Mouse (Mus musculus): ENCODE data around the gene Psd. TPM values are rescaled to one million over a fixed set of nuclear protein-coding genes. Genes with fewer than 3 reads are reported as not detected.

Gene Psd
- polyA plus RNA-seq, 1 experiment from 2014 or later, result 146 TPM

DNA sequence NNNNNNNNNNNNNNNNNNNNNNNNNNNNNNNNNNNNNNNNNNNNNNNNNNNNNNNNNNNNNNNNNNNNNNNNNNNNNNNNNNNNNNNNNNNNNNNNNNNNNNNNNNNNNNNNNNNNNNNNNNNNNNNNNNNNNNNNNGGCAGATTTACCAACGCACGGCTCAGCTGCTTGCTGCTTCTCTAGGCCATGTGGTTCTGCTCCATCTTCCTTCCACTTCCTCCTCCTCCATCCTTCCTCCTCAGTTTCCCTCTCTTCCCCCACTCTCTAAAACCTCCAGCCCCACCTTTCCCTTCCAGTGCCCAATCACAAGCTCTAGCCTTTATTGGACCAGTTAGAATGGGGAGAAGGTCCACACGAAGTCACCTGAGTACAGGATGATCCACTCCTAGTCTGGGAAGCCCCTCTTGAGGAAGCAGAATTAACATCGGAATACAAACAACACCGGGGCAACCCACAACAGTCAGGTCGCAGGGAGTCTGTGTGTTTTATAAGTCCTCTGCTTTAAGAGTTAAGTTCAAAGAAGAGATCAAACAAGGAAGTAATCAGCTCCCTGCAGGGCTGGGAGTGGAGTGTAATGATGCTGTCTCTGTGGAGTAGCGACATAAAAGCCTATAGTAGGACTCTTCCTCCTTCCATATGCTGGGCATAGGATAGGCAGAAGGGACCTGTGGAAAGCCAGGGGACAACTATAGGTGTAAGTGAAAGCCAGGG, 17.9 kb upstream of the Psd start:
- peaks cover 5% of the 10 kb centered on the region; the same call in 1 of the 2 replicates for H3K27me3 ChIP-seq (ENCODE audit: control insufficient read depth, insufficient read depth, low read depth, low read length)
- 23% methylated on average over 7 of the region's 7 CpGs for WGBS
- H3K27ac ChIP-seq (ENCODE audit: low read length), result no peak overlapping the region

DNA sequence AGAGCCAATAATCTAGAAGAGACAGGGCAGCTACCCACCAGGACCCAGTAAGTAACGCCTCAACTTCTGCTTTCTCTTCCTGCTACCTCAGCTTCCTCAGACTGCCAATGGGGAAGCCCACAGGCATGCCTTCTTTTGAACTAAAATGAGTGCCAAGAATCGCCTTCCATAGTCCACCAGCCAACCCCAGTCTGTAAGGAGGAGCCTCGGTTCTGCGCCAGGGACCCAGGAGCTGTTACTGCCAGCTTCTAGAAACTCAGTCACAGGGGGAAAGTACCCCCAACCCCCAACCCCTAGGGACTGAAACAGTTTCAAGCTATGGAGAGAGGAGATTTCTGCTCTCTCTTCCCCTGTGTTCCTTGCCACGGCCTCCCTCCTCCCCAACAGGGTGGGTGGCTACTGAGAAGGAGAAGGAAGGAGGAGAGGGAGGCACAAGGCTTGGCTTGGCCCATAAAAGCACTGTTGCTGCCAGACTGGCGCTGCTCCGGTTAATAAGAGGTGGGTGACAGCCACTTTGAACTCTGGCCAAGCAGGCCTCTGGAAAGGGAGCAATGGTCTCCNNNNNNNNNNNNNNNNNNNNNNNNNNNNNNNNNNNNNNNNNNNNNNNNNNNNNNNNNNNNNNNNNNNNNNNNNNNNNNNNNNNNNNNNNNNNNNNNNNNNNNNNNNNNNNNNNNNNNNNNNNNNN, 12.5 kb upstream of the Psd start:
- Histone ChIP-seq H3K27me3 (ENCODE audit: control insufficient read depth, insufficient read depth, low read depth, low read length) (peaks cover 3% of the 10 kb centered on the region; the same call in 1 of the 2 replicates), H3K36me3 (ENCODE audit: control insufficient read depth, insufficient read depth, low read length) (no peaks in the 10 kb centered on the region), H3K4me2 (ENCODE audit: low read length) (peak overlapping the region; percentile 54), H3K4me1 (ENCODE audit: control insufficient read depth, insufficient read depth, low read length) (peaks cover 15% of the 10 kb centered on the region), H3K27ac (ENCODE audit: low read length) (peak overlapping the region; percentile 67), H3K9ac (ENCODE audit: low read depth, low read length) (no peak overlapping the region; the same call in 1 of the 2 replicates), H3K9me3 (replicated peaks; ENCODE audit: control insufficient read depth, low read length, poor library complexity, severe bottlenecking) (no peaks in the 10 kb centered on the region), H3K4me3 (ENCODE audit: low read depth, low read length) (no peak overlapping the region)
- ATAC-seq, result peak; percentile 19; the same call in 1 of the 2 replicates
- 77% methylated on average over 6 of the region's 7 CpGs for WGBS

More for the DNA sequence above, 17.9 kb upstream of the Psd start:
- H3K9me3 ChIP-seq (replicated peaks; ENCODE audit: control insufficient read depth, low read length, poor library complexity, severe bottlenecking), result no peaks in the 10 kb centered on the region
- H3K4me3 ChIP-seq (ENCODE audit: low read depth, low read length), result no peak overlapping the region
- H3K4me2 ChIP-seq (ENCODE audit: low read length), result no peak overlapping the region
- no peaks in the 10 kb centered on the region for H3K36me3 ChIP-seq (ENCODE audit: control insufficient read depth, insufficient read depth, low read length)
- ATAC-seq, result no peak
- no peak overlapping the region for H3K9ac ChIP-seq (ENCODE audit: low read depth, low read length)
- H3K4me1 ChIP-seq (ENCODE audit: control insufficient read depth, insufficient read depth, low read length), result peaks cover 15% of the 10 kb centered on the region

DNA sequence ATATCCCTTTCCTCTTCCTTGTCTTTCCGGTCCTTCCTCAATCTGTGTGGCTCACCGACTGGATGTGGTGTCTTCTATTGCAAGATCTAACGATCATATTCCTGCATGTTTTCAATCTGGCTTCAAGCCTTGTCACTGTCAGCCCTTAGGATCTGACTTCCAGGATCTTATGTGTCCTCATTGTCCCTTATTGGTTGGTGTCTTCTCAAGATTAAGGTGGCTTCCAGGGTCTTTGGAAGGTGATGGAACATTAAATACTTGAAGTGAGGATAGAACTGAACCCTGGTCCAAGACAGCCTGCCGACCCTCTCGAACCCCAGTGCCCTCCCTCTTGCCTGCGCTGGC, 12.0 kb upstream of the Psd start:
- ATAC-seq, result peak; percentile 52; the same call in 1 of the 2 replicates
- 53% methylated on average over 6 of the region's 6 CpGs for WGBS

DNA sequence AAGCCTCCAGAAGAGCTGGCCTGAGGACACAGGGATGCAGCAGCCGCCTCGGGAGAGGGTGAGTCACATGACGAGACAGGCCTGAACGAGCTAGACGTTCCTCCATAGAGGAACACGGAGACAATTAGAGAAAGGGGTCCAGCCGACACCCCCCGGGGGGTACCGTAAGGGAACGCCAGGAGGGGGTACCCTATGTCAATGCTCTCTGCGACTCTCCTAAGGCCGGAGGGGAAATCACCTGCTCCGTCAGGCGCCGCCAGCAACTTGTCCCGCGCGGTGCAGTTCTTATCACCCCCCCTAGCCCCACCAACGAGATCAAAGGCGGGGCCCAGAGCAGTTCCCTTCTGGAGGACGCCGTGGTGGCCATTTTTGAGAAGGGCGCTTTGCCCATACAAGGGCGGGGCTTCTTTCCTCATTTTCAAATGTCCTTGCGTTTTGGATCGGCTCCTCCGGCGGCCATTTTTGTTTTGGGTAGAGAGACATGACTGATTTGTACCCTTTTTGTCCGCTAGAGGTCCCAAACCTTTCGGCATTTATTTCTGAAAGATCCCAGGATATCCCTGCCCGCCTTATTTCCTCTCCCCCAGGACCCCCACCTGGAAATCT, 11.5 kb upstream of the Psd start, which contains the start of gene Cuedc2:
Cuedc2 (minus strand) TSS at position 372 of the 606 bp plus-strand sequence.
- Histone ChIP-seq H3K27ac (ENCODE audit: low read length) (peak within 1 kb of the TSS; percentile 83), H3K4me1 (ENCODE audit: control insufficient read depth, insufficient read depth, low read length) (peaks cover 15% of the 10 kb centered on the region), H3K36me3 (ENCODE audit: control insufficient read depth, insufficient read depth, low read length) (no peaks in the 10 kb centered on the region), H3K9ac (ENCODE audit: low read depth, low read length) (peak within 1 kb of the TSS; percentile 87), H3K27me3 (ENCODE audit: control insufficient read depth, insufficient read depth, low read depth, low read length) (peaks cover 3% of the 10 kb centered on the region; the same call in 1 of the 2 replicates), H3K4me2 (ENCODE audit: low read length) (peak within 1 kb of the TSS; percentile 79), H3K4me3 (ENCODE audit: low read depth, low read length) (peak within 1 kb of the TSS; percentile 69), H3K9me3 (replicated peaks; ENCODE audit: control insufficient read depth, low read length, poor library complexity, severe bottlenecking) (no peaks in the 10 kb centered on the region)
- 1% methylated on average over 31 of the region's 31 CpGs for WGBS
- peak; percentile 87 for ATAC-seq

More for the DNA sequence above, 12.0 kb upstream of the Psd start:
- Histone ChIP-seq H3K4me2 (ENCODE audit: low read length) (peak overlapping the region; percentile 54), H3K4me1 (ENCODE audit: control insufficient read depth, insufficient read depth, low read length) (peaks cover 15% of the 10 kb centered on the region), H3K4me3 (ENCODE audit: low read depth, low read length) (peak overlapping the region; percentile 69), H3K9me3 (replicated peaks; ENCODE audit: control insufficient read depth, low read length, poor library complexity, severe bottlenecking) (no peaks in the 10 kb centered on the region), H3K9ac (ENCODE audit: low read depth, low read length) (peak overlapping the region; percentile 57; the same call in 1 of the 2 replicates), H3K27ac (ENCODE audit: low read length) (peak overlapping the region; percentile 67), H3K36me3 (ENCODE audit: control insufficient read depth, insufficient read depth, low read length) (no peaks in the 10 kb centered on the region), H3K27me3 (ENCODE audit: control insufficient read depth, insufficient read depth, low read depth, low read length) (peaks cover 3% of the 10 kb centered on the region; the same call in 1 of the 2 replicates)

DNA sequence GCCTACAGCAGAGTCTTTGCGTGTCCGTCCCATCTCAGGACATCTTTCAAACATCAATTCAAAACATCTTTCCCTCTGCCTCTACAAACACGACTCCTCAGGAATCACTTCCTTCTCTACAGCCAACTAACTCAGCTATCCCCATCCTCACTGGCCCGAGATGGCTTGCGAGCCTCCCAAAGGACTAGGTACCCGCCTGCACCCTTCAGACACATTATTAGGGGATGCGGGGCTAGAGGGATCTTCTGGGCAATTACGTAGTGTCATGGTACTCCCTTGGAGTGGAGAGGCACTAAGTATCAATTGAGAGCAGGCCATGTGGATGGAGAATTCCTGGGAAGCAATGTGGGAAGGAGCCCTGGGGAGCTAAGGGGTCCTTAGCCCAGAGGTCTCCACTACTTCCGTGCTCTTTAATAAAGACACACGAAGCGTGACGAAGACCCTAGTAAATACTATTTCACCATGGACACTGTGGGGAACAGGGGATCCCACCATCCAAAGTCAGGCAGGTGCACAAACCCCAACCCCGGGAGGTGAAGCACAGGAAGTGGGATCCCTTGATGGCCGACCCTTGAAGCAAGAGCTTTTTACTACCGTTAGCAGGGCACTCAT, 10.9 kb upstream of the Psd start:
- Histone ChIP-seq H3K9ac (ENCODE audit: low read depth, low read length) (peak overlapping the region; percentile 87), H3K4me2 (ENCODE audit: low read length) (peak overlapping the region; percentile 79), H3K4me3 (ENCODE audit: low read depth, low read length) (peak overlapping the region; percentile 69), H3K9me3 (replicated peaks; ENCODE audit: control insufficient read depth, low read length, poor library complexity, severe bottlenecking) (no peaks in the 10 kb centered on the region), H3K36me3 (ENCODE audit: control insufficient read depth, insufficient read depth, low read length) (no peaks in the 10 kb centered on the region), H3K27ac (ENCODE audit: low read length) (peak overlapping the region; percentile 83), H3K27me3 (ENCODE audit: control insufficient read depth, insufficient read depth, low read depth, low read length) (peaks cover 3% of the 10 kb centered on the region; the same call in 1 of the 2 replicates), H3K4me1 (ENCODE audit: control insufficient read depth, insufficient read depth, low read length) (peaks cover 15% of the 10 kb centered on the region)
- WGBS, result 24% methylated on average over 15 of the region's 15 CpGs
- ATAC-seq, result no peak

DNA sequence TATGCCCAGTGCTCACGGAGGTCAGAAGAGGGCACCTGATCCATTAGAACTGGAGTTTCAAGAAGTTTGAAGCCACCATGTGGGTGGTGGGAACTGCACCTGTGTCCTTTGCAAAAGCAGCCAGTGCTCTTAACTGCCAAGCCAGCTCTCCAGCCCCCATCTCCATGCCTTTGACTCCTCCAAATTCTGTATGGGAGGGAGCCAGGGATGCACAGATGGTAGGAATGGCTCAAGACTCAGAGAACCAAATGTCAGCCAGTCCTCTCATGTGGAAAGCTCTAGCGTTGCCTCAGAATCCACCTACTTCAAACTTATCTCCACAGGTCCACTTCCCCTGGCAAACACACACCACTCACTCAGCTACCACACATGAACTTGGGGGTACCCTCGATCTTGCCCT, 7.0 kb upstream of the Psd start:
- Histone ChIP-seq H3K4me2 (ENCODE audit: low read length) (no peak overlapping the region), H3K27me3 (ENCODE audit: control insufficient read depth, insufficient read depth, low read depth, low read length) (no peaks in the 10 kb centered on the region), H3K9me3 (replicated peaks; ENCODE audit: control insufficient read depth, low read length, poor library complexity, severe bottlenecking) (no peaks in the 10 kb centered on the region), H3K27ac (ENCODE audit: low read length) (no peak overlapping the region), H3K4me1 (ENCODE audit: control insufficient read depth, insufficient read depth, low read length) (peaks cover 22% of the 10 kb centered on the region), H3K4me3 (ENCODE audit: low read depth, low read length) (no peak overlapping the region), H3K36me3 (ENCODE audit: control insufficient read depth, insufficient read depth, low read length) (peaks cover 15% of the 10 kb centered on the region), H3K9ac (ENCODE audit: low read depth, low read length) (no peak overlapping the region)
- no peak for ATAC-seq
- 89% methylated on average over 3 of the region's 3 CpGs for WGBS

DNA sequence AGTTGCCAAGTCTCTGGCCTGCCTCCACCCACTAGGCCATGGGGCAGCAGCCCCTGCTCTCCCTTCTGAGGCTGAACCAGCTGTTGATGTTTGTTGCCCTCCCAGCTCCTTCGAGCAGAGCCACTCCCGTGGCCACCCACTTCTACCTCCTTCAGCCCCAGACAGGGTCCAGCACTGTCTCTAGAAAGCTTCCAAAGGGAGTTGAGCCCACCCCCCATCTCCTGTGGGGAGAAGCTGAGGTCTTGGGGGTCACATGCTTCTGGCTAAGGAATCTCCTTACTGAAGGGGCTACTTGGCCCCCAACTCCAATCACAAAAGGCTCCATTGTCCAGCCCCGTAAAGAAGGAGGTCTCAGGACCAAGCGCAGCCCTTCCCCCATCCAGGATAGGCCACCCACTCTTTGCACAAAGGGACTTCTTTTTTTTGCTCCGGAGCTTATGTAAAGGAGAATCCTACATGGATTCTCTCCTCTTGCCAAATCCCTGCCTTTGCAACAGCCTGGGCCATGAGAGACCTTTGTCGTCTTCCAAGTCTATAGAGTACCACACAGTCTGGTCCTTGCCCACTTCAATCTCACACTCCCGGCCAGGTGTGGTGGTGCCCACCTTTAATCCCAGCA, 5.9 kb upstream of the Psd start:
- no peak overlapping the region for H3K4me2 ChIP-seq (ENCODE audit: low read length)
- H3K4me3 ChIP-seq (ENCODE audit: low read depth, low read length), result no peak overlapping the region
- ATAC-seq, result no peak
- WGBS, result 35% methylated on average over 7 of the region's 7 CpGs
- H3K4me1 ChIP-seq (ENCODE audit: control insufficient read depth, insufficient read depth, low read length), result peaks cover 21% of the 10 kb centered on the region
- H3K9ac ChIP-seq (ENCODE audit: low read depth, low read length), result no peak overlapping the region
- no peaks in the 10 kb centered on the region for H3K9me3 ChIP-seq (replicated peaks; ENCODE audit: control insufficient read depth, low read length, poor library complexity, severe bottlenecking)
- no peak overlapping the region for H3K27ac ChIP-seq (ENCODE audit: low read length)
- no peaks in the 10 kb centered on the region for H3K27me3 ChIP-seq (ENCODE audit: control insufficient read depth, insufficient read depth, low read depth, low read length)
- peaks cover 15% of the 10 kb centered on the region for H3K36me3 ChIP-seq (ENCODE audit: control insufficient read depth, insufficient read depth, low read length)

DNA sequence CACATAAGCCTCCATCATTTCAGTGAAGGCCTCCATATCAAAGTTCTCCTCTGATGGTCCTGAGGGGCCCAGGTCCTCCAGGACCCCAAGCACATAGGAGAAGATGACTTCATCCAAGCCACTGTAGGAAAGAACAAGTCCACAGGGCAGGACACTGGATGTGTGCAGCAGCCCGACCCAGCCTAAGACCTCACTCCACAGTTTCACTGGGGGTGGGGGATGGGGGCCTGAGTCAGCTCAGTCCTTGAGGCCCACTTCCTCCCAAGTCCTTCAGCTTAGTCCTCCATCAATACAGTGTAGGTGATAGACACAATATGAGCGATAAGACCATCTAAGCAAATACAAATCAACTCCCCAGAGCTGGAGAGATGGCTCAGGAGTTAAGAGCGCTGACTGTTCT, 5.0 kb upstream of the Psd start:
- no peak for ATAC-seq
- H3K4me3 ChIP-seq (ENCODE audit: low read depth, low read length), result no peak overlapping the region
- no peak overlapping the region for H3K4me2 ChIP-seq (ENCODE audit: low read length)
- H3K9ac ChIP-seq (ENCODE audit: low read depth, low read length), result no peak overlapping the region
- no peak overlapping the region for H3K27ac ChIP-seq (ENCODE audit: low read length)
- H3K36me3 ChIP-seq (ENCODE audit: control insufficient read depth, insufficient read depth, low read length), result peaks cover 15% of the 10 kb centered on the region
- no peaks in the 10 kb centered on the region for H3K27me3 ChIP-seq (ENCODE audit: control insufficient read depth, insufficient read depth, low read depth, low read length)
- no peaks in the 10 kb centered on the region for H3K9me3 ChIP-seq (replicated peaks; ENCODE audit: control insufficient read depth, low read length, poor library complexity, severe bottlenecking)
- peaks cover 18% of the 10 kb centered on the region for H3K4me1 ChIP-seq (ENCODE audit: control insufficient read depth, insufficient read depth, low read length)
- 92% methylated on average over 3 of the region's 3 CpGs for WGBS
